Mouse (Mus musculus) yolk sac, embryonic 10.5 days (tissue): ENCODE results near the gene Ankrd44.

Experiments
- DNase-seq: peaks from one replicate; pipeline ENCODE4 v3.0.0-alpha.2; 2017; ENCODE audit warnings: low spot score

Gene Ankrd44

GRCm38 (mm10) chr1:54637340-54637739 is 288.8 kb downstream of the Ankrd44 start:
- no peak for DNase-seq

GRCm38 (mm10) chr1:54629106-54629505 is 297.1 kb downstream of the Ankrd44 start:
- DNase-seq, result no peak

- DNase-seq, result no peak
Measured at GRCm38 (mm10) chr1:54614963-54615362, 311.2 kb downstream of the Ankrd44 start.

- no peak for DNase-seq
Measured at GRCm38 (mm10) chr1:54612344-54612743, 313.8 kb downstream of the Ankrd44 start.

GRCm38 (mm10) chr1:54611891-54612290 is 314.3 kb downstream of the Ankrd44 start:
- DNase-seq, result no peak

- no peak for DNase-seq
Measured at GRCm38 (mm10) chr1:54606936-54607335, 319.3 kb downstream of the Ankrd44 start.

- DNase-seq, result no peak
Measured at GRCm38 (mm10) chr1:54601692-54602091, 324.5 kb downstream of the Ankrd44 start.

- no peak for DNase-seq
Measured at GRCm38 (mm10) chr1:54600275-54600674, 325.9 kb downstream of the Ankrd44 start.

- DNase-seq, result no peak
Measured at GRCm38 (mm10) chr1:54597594-54598217, 328.5 kb downstream of the Ankrd44 start.

GRCm38 (mm10) chr1:54596151-54596550 is 330.0 kb downstream of the Ankrd44 start:
- DNase-seq, result no peak
